Mouse (Mus musculus): Measurements from ENCODE around the gene Slc38a10. TPM values are rescaled to one million over a fixed set of nuclear protein-coding genes. Genes with fewer than 3 reads are reported as not detected.

The Slc38a10 gene
- polyA plus RNA-seq, 1 experiment = 44.0 TPM

GRCm38 (mm10) chr11:120063326-120063725 lies 87.8 kb downstream of the Slc38a10 start:
- Histone ChIP-seq H3K4me1 (ENCODE audit: control insufficient read depth, insufficient read depth, low read length) (no peaks in the 10 kb centered on the region), H3K36me3 (ENCODE audit: control insufficient read depth, insufficient read depth, low read length, poor library complexity, severe bottlenecking) (no peaks in the 10 kb centered on the region), H3K4me3 (ENCODE audit: low read depth, low read length) (no peak overlapping the region), H3K27ac (ENCODE audit: insufficient read depth, low read length) (no peak overlapping the region), H3K27me3 (ENCODE audit: control insufficient read depth, insufficient read depth, low read length, poor library complexity, severe bottlenecking) (no peaks in the 10 kb centered on the region), H3K9me3 (replicated peaks; ENCODE audit: control insufficient read depth, insufficient read depth, low read length, poor library complexity, severe bottlenecking) (no peaks in the 10 kb centered on the region), H3K9ac (ENCODE audit: low read depth, poor library complexity, severe bottlenecking) (no peak overlapping the region)
- TF ChIP-seq CTCF (IDR thresholded peaks at IDR 0.05; ENCODE audit: low read depth, low read length) (no peak), POLR2A (IDR thresholded peaks at IDR 0.05; ENCODE audit: insufficient read depth, low read length) (no peak), EP300 (IDR thresholded peaks at IDR 0.05; ENCODE audit: insufficient read depth, low read depth, low read length) (no peak)

- Histone ChIP-seq H3K36me3 (ENCODE audit: control insufficient read depth, insufficient read depth, low read length, poor library complexity, severe bottlenecking) (no peaks in the 10 kb centered on the region), H3K4me1 (ENCODE audit: control insufficient read depth, insufficient read depth, low read length) (no peaks in the 10 kb centered on the region), H3K9ac (ENCODE audit: low read depth, poor library complexity, severe bottlenecking) (no peak overlapping the region), H3K27me3 (ENCODE audit: control insufficient read depth, insufficient read depth, low read length, poor library complexity, severe bottlenecking) (no peaks in the 10 kb centered on the region), H3K9me3 (replicated peaks; ENCODE audit: control insufficient read depth, insufficient read depth, low read length, poor library complexity, severe bottlenecking) (no peaks in the 10 kb centered on the region), H3K27ac (ENCODE audit: insufficient read depth, low read length) (no peak overlapping the region), H3K4me3 (ENCODE audit: low read depth, low read length) (no peak overlapping the region)
- TF ChIP-seq CTCF (IDR thresholded peaks at IDR 0.05; ENCODE audit: low read depth, low read length) = no peak
- TF ChIP-seq EP300 (IDR thresholded peaks at IDR 0.05; ENCODE audit: insufficient read depth, low read depth, low read length) = no peak
- no peak for TF ChIP-seq POLR2A (IDR thresholded peaks at IDR 0.05; ENCODE audit: insufficient read depth, low read length)
These were observed 90.5 kb downstream of the Slc38a10 start for GRCm38 (mm10) chr11:120060634-120061033.

GRCm38 (mm10) chr11:120055953-120056732 lies 95.0 kb downstream of the Slc38a10 start:
- TF ChIP-seq EP300 (IDR thresholded peaks at IDR 0.05; ENCODE audit: insufficient read depth, low read depth, low read length) (no peak), POLR2A (IDR thresholded peaks at IDR 0.05; ENCODE audit: insufficient read depth, low read length) (no peak), CTCF (IDR thresholded peaks at IDR 0.05; ENCODE audit: low read depth, low read length) (no peak)
- no peak overlapping the region for H3K4me3 ChIP-seq (ENCODE audit: low read depth, low read length)

More at GRCm38 (mm10) chr11:120055953-120056732, 95.0 kb downstream of the Slc38a10 start:
- Histone ChIP-seq H3K9me3 (replicated peaks; ENCODE audit: control insufficient read depth, insufficient read depth, low read length, poor library complexity, severe bottlenecking) (no peaks in the 10 kb centered on the region), H3K27ac (ENCODE audit: insufficient read depth, low read length) (no peak overlapping the region), H3K4me1 (ENCODE audit: control insufficient read depth, insufficient read depth, low read length) (no peaks in the 10 kb centered on the region), H3K27me3 (ENCODE audit: control insufficient read depth, insufficient read depth, low read length, poor library complexity, severe bottlenecking) (no peaks in the 10 kb centered on the region), H3K36me3 (ENCODE audit: control insufficient read depth, insufficient read depth, low read length, poor library complexity, severe bottlenecking) (no peaks in the 10 kb centered on the region), H3K9ac (ENCODE audit: low read depth, poor library complexity, severe bottlenecking) (no peak overlapping the region)

Other genes with a start within 250 kb of the Slc38a10 start
- gene Chmp6, start 237.9 kb downstream of the Slc38a10 start, polyA plus RNA-seq (2011; ENCODE audit: insufficient read depth, insufficient read length, low read depth, missing spikeins) = 25.4 and 34.0 TPM in 2 replicates
- 15.4 and 15.6 TPM in 2 replicates for gene Baiap2, start 208.6 kb downstream of the Slc38a10 start, polyA plus RNA-seq (2011; ENCODE audit: insufficient read depth, insufficient read length, low read depth, missing spikeins)
- gene Aatk, start 104.2 kb downstream of the Slc38a10 start, polyA plus RNA-seq (2011; ENCODE audit: insufficient read depth, insufficient read length, low read depth, missing spikeins) = 0.81 and 1.6 TPM in 2 replicates
- gene Cep131, start 64.5 kb downstream of the Slc38a10 start, polyA plus RNA-seq (2011; ENCODE audit: insufficient read depth, insufficient read length, low read depth, missing spikeins) = 12.2 and 18.7 TPM in 2 replicates
- gene Tepsin, start 52.6 kb downstream of the Slc38a10 start, polyA plus RNA-seq (2011; ENCODE audit: insufficient read depth, insufficient read length, low read depth, missing spikeins) = 12.2 and 15.6 TPM in 2 replicates
- gene Ndufaf8, start 52.4 kb downstream of the Slc38a10 start, polyA plus RNA-seq (2011; ENCODE audit: insufficient read depth, insufficient read length, low read depth, missing spikeins) = 15.3 and 17.2 TPM in 2 replicates
- 21.2 and 21.6 TPM in 2 replicates for gene Bahcc1, start 81.6 kb upstream of the Slc38a10 start, polyA plus RNA-seq (2011; ENCODE audit: insufficient read depth, insufficient read length, low read depth, missing spikeins)
- gene Actg1, start 197.2 kb upstream of the Slc38a10 start, polyA plus RNA-seq (2011; ENCODE audit: insufficient read depth, insufficient read length, low read depth, missing spikeins) = 2,484 and 2,505 TPM in 2 replicates
- not detected in 2 replicates for gene Fscn2, start 210.2 kb upstream of the Slc38a10 start, polyA plus RNA-seq (2011; ENCODE audit: insufficient read depth, insufficient read length, low read depth, missing spikeins)
- gene Faap100, start 227.4 kb upstream of the Slc38a10 start, polyA plus RNA-seq (2011; ENCODE audit: insufficient read depth, insufficient read length, low read depth, missing spikeins) = 13.2 and 15.2 TPM in 2 replicates

All from ES-Bruce4 (cell line).